Mouse (Mus musculus) embryonic facial prominence, embryonic 14.5 days (tissue): ENCODE measurements at regions not wholly inside any gene's neighbourhood (a gene's known extent, or its start where the extent isn't known, plus 50 kb on each side); places are given as distances from the start of the nearest gene placed in this dataset.
A peak's percentile ranks its signal among the peaks of the same experiment; 100 is the strongest.

Source experiments
- ATAC-seq: fragments of 200-750 bp; cut with Nextera tagmentation; 2 replicates; pipeline ENCODE4 v1.8.0; 2017; ENCODE audit warnings: low read depth, moderate number of reproducible peaks, moderate TSS enrichment
- DNase-seq: peaks from one replicate; pipeline ENCODE4 v3.0.0-alpha.2; 2015; ENCODE audit warnings: low spot score
- H3K27ac ChIP-seq: fragments of 300-500 bp; sonication (generic); replicated peaks from 2 replicates; pipeline ENCODE4 v1.5.1; 2014; ENCODE audit warnings: low read depth, mild to moderate bottlenecking, low read length, moderate library complexity
- H3K27me3 ChIP-seq: fragments of 300-500 bp; sonication (generic); replicated peaks from 2 replicates; pipeline ENCODE4 v1.6.1; 2014; ENCODE audit warnings: low read length; ENCODE audit not compliant: control insufficient read depth, insufficient read depth
- H3K36me3 ChIP-seq: fragments of 300-500 bp; sonication (generic); 2 replicates; pipeline ENCODE4 v1.6.1; 2014; ENCODE audit warnings: low read length, mixed read lengths; ENCODE audit not compliant: control insufficient read depth, insufficient read depth
- H3K4me1 ChIP-seq: fragments of 300-500 bp; sonication (generic); 2 replicates; pipeline ENCODE4 v1.6.1; 2014; ENCODE audit warnings: antibody characterized with exemption, low read length; ENCODE audit not compliant: control insufficient read depth, insufficient read depth
- H3K4me2 ChIP-seq: fragments of 300-500 bp; sonication (generic); 2 replicates; pipeline ENCODE4 v1.6.1; 2014; ENCODE audit warnings: low read depth, mild to moderate bottlenecking, low read length, moderate library complexity, mixed read lengths
- H3K4me3 ChIP-seq: fragments of 300-500 bp; sonication (generic); 2 replicates; pipeline ENCODE4 v1.5.1; 2014; ENCODE audit warnings: low read depth, mild to moderate bottlenecking, low read length
- H3K9ac ChIP-seq: fragments of 300-500 bp; sonication (generic); 2 replicates; pipeline ENCODE4 v1.6.1; 2014; ENCODE audit warnings: low read depth, mild to moderate bottlenecking, low read length, moderate library complexity, mixed read lengths
- H3K9me3 ChIP-seq: fragments of 300-500 bp; sonication (generic); 2 replicates; pipeline ENCODE4 v1.6.1; 2016; ENCODE audit warnings: low read length; ENCODE audit not compliant: control insufficient read depth
- whole genome bisulfite sequencing: fragments of 180-500 bp; shearing (Covaris S2); extraction: QIAGEN DNeasy Blood & Tissue Kit; methylation state at CpG from one replicate; pipeline ENCODE4 v1.1.7; 2014; 5-methylcytosine and 5-hydroxymethylcytosine counted together

GRCm38 (mm10) chr14:72887470-72888071, 161.3 kb downstream of the Cysltr2 start:
- Histone ChIP-seq H3K9me3 (no peaks in the 10 kb centered on the region), H3K4me2 (peak overlapping the region; percentile 10; the same call in 1 of the 2 replicates)
- WGBS: 41% methylated on average over 14 of the region's 14 CpGs

GRCm38 (mm10) chr14:72886935-72887369, 162.0 kb downstream of the Cysltr2 start:
- ATAC-seq (peak; percentile 72), DNase-seq (peak; percentile 61)
- H3K9me3 ChIP-seq: no peaks in the 10 kb centered on the region
- H3K4me1 ChIP-seq: no peaks in the 10 kb centered on the region
- no peak overlapping the region for H3K27ac ChIP-seq
- H3K4me3 ChIP-seq: no peak overlapping the region
- no peak overlapping the region for H3K4me2 ChIP-seq
- 38% methylated on average over 12 of the region's 12 CpGs for WGBS
- H3K27me3 ChIP-seq: no peaks in the 10 kb centered on the region
- no peaks in the 10 kb centered on the region for H3K36me3 ChIP-seq
- no peak overlapping the region for H3K9ac ChIP-seq

More at GRCm38 (mm10) chr14:72887470-72888071, 161.3 kb downstream of the Cysltr2 start:
- H3K27me3 ChIP-seq: no peaks in the 10 kb centered on the region
- H3K4me3 ChIP-seq: no peak overlapping the region
- DNase-seq (no peak), ATAC-seq (no peak)
- no peaks in the 10 kb centered on the region for H3K4me1 ChIP-seq
- no peak overlapping the region for H3K27ac ChIP-seq
- H3K9ac ChIP-seq: no peak overlapping the region
- H3K36me3 ChIP-seq: no peaks in the 10 kb centered on the region

- H3K4me2 ChIP-seq: no peak overlapping the region
- no peaks in the 10 kb centered on the region for H3K27me3 ChIP-seq
- ATAC-seq (no peak), DNase-seq (no peak)
- H3K9me3 ChIP-seq: no peaks in the 10 kb centered on the region
- no peaks in the 10 kb centered on the region for H3K4me1 ChIP-seq
- no peaks in the 10 kb centered on the region for H3K36me3 ChIP-seq
- no peak overlapping the region for H3K27ac ChIP-seq
- H3K9ac ChIP-seq: no peak overlapping the region
- H3K4me3 ChIP-seq: no peak overlapping the region
- WGBS: 72% methylated on average over 4 of the region's 4 CpGs
Measured at GRCm38 (mm10) chr14:72885824-72886223, 163.1 kb downstream of the Cysltr2 start.

- no peak for ATAC-seq
- no peak overlapping the region for H3K27ac ChIP-seq
- no peaks in the 10 kb centered on the region for H3K9me3 ChIP-seq
- H3K9ac ChIP-seq: no peak overlapping the region
- H3K36me3 ChIP-seq: no peaks in the 10 kb centered on the region
- peak; percentile 79 for DNase-seq
- H3K4me1 ChIP-seq: no peaks in the 10 kb centered on the region
- H3K27me3 ChIP-seq: no peaks in the 10 kb centered on the region
- no peak overlapping the region for H3K4me2 ChIP-seq
- 70% methylated on average over 4 of the region's 4 CpGs for WGBS
- no peak overlapping the region for H3K4me3 ChIP-seq
Measured at GRCm38 (mm10) chr14:72884561-72884960, 164.4 kb downstream of the Cysltr2 start.

- ATAC-seq (no peak), DNase-seq (no peak)
- H3K36me3 ChIP-seq: no peaks in the 10 kb centered on the region
- no peaks in the 10 kb centered on the region for H3K4me1 ChIP-seq
- no peaks in the 10 kb centered on the region for H3K27me3 ChIP-seq
- no peak overlapping the region for H3K27ac ChIP-seq
- H3K9ac ChIP-seq: no peak overlapping the region
- no peak overlapping the region for H3K4me3 ChIP-seq
- H3K4me2 ChIP-seq: no peak overlapping the region
- no peaks in the 10 kb centered on the region for H3K9me3 ChIP-seq
Measured at GRCm38 (mm10) chr14:72877132-72877531, 167.3 kb upstream of the Fndc3a start.

GRCm38 (mm10) chr14:72873494-72873893, 163.7 kb upstream of the Fndc3a start:
- H3K27me3 ChIP-seq: no peaks in the 10 kb centered on the region
- ATAC-seq (no peak; the same call in 1 of the 2 replicates), DNase-seq (no peak)
- H3K4me3 ChIP-seq: no peak overlapping the region
- H3K27ac ChIP-seq: no peak overlapping the region
- H3K9ac ChIP-seq: no peak overlapping the region
- no peak overlapping the region for H3K4me2 ChIP-seq
- no peaks in the 10 kb centered on the region for H3K9me3 ChIP-seq
- WGBS: 74% methylated on average over 3 of the region's 3 CpGs
- no peaks in the 10 kb centered on the region for H3K4me1 ChIP-seq
- H3K36me3 ChIP-seq: no peaks in the 10 kb centered on the region

GRCm38 (mm10) chr14:72869188-72869749, 159.5 kb upstream of the Fndc3a start:
- H3K4me2 ChIP-seq: peak overlapping the region; percentile 23; the same call in 1 of the 2 replicates
- ATAC-seq: peak; percentile 85
- WGBS: 26% methylated on average over 20 of the region's 20 CpGs

GRCm38 (mm10) chr14:72866896-72867295, 157.1 kb upstream of the Fndc3a start:
- Histone ChIP-seq H3K27me3 (no peaks in the 10 kb centered on the region), H3K27ac (no peak overlapping the region), H3K4me3 (no peak overlapping the region), H3K36me3 (no peaks in the 10 kb centered on the region), H3K4me2 (no peak overlapping the region), H3K4me1 (no peaks in the 10 kb centered on the region), H3K9ac (no peak overlapping the region), H3K9me3 (no peaks in the 10 kb centered on the region)
- 68% methylated on average over 2 of the region's 2 CpGs for WGBS
- DNase-seq (no peak), ATAC-seq (no peak)

More at GRCm38 (mm10) chr14:72869188-72869749, 159.5 kb upstream of the Fndc3a start:
- DNase-seq: peak; percentile 74
- H3K36me3 ChIP-seq: no peaks in the 10 kb centered on the region
- no peak overlapping the region for H3K4me3 ChIP-seq
- no peak overlapping the region for H3K9ac ChIP-seq
- H3K27ac ChIP-seq: no peak overlapping the region
- no peaks in the 10 kb centered on the region for H3K4me1 ChIP-seq
- no peaks in the 10 kb centered on the region for H3K27me3 ChIP-seq
- H3K9me3 ChIP-seq: no peaks in the 10 kb centered on the region

- Histone ChIP-seq H3K9ac (no peak overlapping the region), H3K4me3 (no peak overlapping the region), H3K36me3 (no peaks in the 10 kb centered on the region), H3K4me2 (no peak overlapping the region), H3K9me3 (no peaks in the 10 kb centered on the region), H3K4me1 (no peaks in the 10 kb centered on the region), H3K27me3 (no peaks in the 10 kb centered on the region), H3K27ac (no peak overlapping the region)
- no peak for ATAC-seq
- no peak for DNase-seq
Measured at GRCm38 (mm10) chr14:72865531-72865930, 155.7 kb upstream of the Fndc3a start.
